Mouse (Mus musculus): ENCODE measurements around the gene Pik3c2a. TPM values are rescaled to one million over a fixed set of nuclear protein-coding genes. Genes with fewer than 3 reads are reported as not detected.
"Not testable (repeated sequence)": the region's sequence is repeated elsewhere in the genome, so short reads cannot be mapped to it uniquely, and the experiment has no call there.

Gene Pik3c2a
- polyA plus RNA-seq, 1 experiment from 2014 or later, result 35.3 TPM

DNA sequence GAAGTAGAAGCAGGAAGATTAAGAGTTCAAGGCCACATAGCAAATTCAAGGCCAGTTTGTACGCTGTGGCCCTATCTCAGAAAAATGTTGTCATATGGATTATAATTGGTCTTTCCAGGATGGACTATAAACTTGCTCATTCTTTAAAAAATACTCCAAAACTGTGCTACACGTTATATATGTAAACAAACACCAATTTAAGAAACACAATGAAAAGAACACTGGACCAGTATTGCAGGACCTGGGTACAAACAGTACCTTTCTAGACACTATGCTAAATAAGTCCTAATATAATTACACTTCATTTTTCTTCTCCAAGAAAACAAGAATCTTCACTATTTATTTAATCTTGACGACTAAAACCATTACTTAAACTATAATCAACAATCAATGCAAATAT is 11.6 kb downstream of the Pik3c2a start:
- Histone ChIP-seq H3K4me1 (ENCODE audit: control insufficient read depth, insufficient read depth, low read length) (no peaks in the 10 kb centered on the region), H3K9me3 (ENCODE audit: control insufficient read depth, low read length) (no peaks in the 10 kb centered on the region), H3K36me3 (ENCODE audit: control insufficient read depth, insufficient read depth, low read length) (no peaks in the 10 kb centered on the region), H3K27me3 (ENCODE audit: control insufficient read depth, insufficient read depth, low read length) (no peaks in the 10 kb centered on the region), H3K9ac (ENCODE audit: low read length) (no peak overlapping the region), H3K4me2 (ENCODE audit: low read depth, severe bottlenecking) (no peak overlapping the region), H3K4me3 (ENCODE audit: low read depth, low read length) (no peak overlapping the region), H3K27ac (replicated peaks; ENCODE audit: low read depth, low read length) (no peak overlapping the region)
- DNase-seq (ENCODE audit: low spot score) (no peak), ATAC-seq (ENCODE audit: insufficient number of reproducible peaks, low FRiP score, low TSS enrichment, low read depth) (no peak)
- 88% methylated on average over 3 of the region's 3 CpGs for WGBS

- DNase-seq (ENCODE audit: low spot score), result no peak
- no peak overlapping the region for H3K27ac ChIP-seq (replicated peaks; ENCODE audit: low read depth, low read length)
- no peak overlapping the region for H3K4me2 ChIP-seq (ENCODE audit: low read depth, severe bottlenecking)
- no peak overlapping the region for H3K4me3 ChIP-seq (ENCODE audit: low read depth, low read length)
- no peaks in the 10 kb centered on the region for H3K27me3 ChIP-seq (ENCODE audit: control insufficient read depth, insufficient read depth, low read length)
- no peaks in the 10 kb centered on the region for H3K36me3 ChIP-seq (ENCODE audit: control insufficient read depth, insufficient read depth, low read length)
- H3K4me1 ChIP-seq (ENCODE audit: control insufficient read depth, insufficient read depth, low read length), result no peaks in the 10 kb centered on the region
- H3K9ac ChIP-seq (ENCODE audit: low read length), result no peak overlapping the region
- ATAC-seq (ENCODE audit: insufficient number of reproducible peaks, low FRiP score, low TSS enrichment, low read depth), result no peak
- no peaks in the 10 kb centered on the region for H3K9me3 ChIP-seq (ENCODE audit: control insufficient read depth, low read length)
- WGBS, result 96% methylated on average over 2 of the region's 2 CpGs
Measured at GRCm38 (mm10) chr7:116430926-116431325, 12.3 kb downstream of the Pik3c2a start.

DNA sequence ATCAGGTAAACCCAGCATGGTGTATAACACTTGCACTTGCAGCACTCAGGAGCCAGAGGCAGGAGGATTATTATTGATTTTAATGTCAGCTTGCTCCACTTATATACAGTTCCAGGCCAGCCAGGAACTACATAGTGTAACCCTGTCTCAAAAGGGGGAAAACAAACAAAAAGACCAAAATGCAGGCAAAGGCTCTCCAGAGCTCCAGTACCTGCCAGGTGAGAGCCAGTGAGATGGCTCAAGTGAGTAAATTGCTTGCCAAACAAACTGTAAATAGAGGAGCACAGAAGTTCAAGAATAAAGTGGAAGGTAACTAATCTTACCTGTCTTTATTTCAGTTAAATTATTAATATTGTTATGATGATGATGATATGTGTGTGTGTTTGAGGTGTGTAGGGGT is 16.0 kb downstream of the Pik3c2a start:
- Histone ChIP-seq H3K9ac (ENCODE audit: low read length) (no peak overlapping the region), H3K4me2 (ENCODE audit: low read depth, severe bottlenecking) (no peak overlapping the region), H3K9me3 (ENCODE audit: control insufficient read depth, low read length) (no peaks in the 10 kb centered on the region), H3K36me3 (ENCODE audit: control insufficient read depth, insufficient read depth, low read length) (no peaks in the 10 kb centered on the region), H3K27me3 (ENCODE audit: control insufficient read depth, insufficient read depth, low read length) (no peaks in the 10 kb centered on the region), H3K4me1 (ENCODE audit: control insufficient read depth, insufficient read depth, low read length) (no peaks in the 10 kb centered on the region), H3K4me3 (ENCODE audit: low read depth, low read length) (no peak overlapping the region), H3K27ac (replicated peaks; ENCODE audit: low read depth, low read length) (no peak overlapping the region)
- DNase-seq (ENCODE audit: low spot score) (no peak), ATAC-seq (ENCODE audit: insufficient number of reproducible peaks, low FRiP score, low TSS enrichment, low read depth) (no peak)

- no peak overlapping the region for H3K9ac ChIP-seq (ENCODE audit: low read length)
- no peak overlapping the region for H3K4me2 ChIP-seq (ENCODE audit: low read depth, severe bottlenecking)
- no peak for ATAC-seq (ENCODE audit: insufficient number of reproducible peaks, low FRiP score, low TSS enrichment, low read depth)
- DNase-seq (ENCODE audit: low spot score), result no peak
- H3K4me3 ChIP-seq (ENCODE audit: low read depth, low read length), result no peak overlapping the region
- no peaks in the 10 kb centered on the region for H3K9me3 ChIP-seq (ENCODE audit: control insufficient read depth, low read length)
- H3K4me1 ChIP-seq (ENCODE audit: control insufficient read depth, insufficient read depth, low read length), result no peaks in the 10 kb centered on the region
- no peak overlapping the region for H3K27ac ChIP-seq (replicated peaks; ENCODE audit: low read depth, low read length)
- no peaks in the 10 kb centered on the region for H3K27me3 ChIP-seq (ENCODE audit: control insufficient read depth, insufficient read depth, low read length)
- no peaks in the 10 kb centered on the region for H3K36me3 ChIP-seq (ENCODE audit: control insufficient read depth, insufficient read depth, low read length)
- WGBS, result 92% methylated on average over 6 of the region's 6 CpGs
Measured at GRCm38 (mm10) chr7:116425771-116426170, 17.5 kb downstream of the Pik3c2a start.

DNA sequence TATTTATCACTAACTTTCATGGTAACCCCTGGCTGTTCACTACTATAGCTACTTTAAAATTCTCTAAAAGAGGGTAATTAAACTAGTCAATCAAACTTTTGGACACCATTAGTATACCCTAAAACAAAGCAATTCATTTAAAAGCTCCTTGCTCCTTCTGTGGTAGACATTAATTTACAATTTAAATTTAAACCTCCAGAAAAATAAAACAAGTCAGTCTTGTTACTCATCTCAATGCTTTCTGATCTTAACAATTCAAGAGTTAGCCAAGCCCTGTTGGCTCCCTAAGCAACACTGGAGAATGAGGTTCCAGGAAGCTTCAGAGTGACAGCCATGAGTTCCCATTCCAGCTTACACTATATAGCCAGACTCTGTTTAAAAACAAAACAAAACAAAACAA is 22.2 kb downstream of the Pik3c2a start:
- no peaks in the 10 kb centered on the region for H3K9me3 ChIP-seq (ENCODE audit: control insufficient read depth, low read length)
- H3K4me1 ChIP-seq (ENCODE audit: control insufficient read depth, insufficient read depth, low read length), result no peaks in the 10 kb centered on the region
- no peak overlapping the region for H3K4me2 ChIP-seq (ENCODE audit: low read depth, severe bottlenecking)
- DNase-seq (ENCODE audit: low spot score) (no peak), ATAC-seq (ENCODE audit: insufficient number of reproducible peaks, low FRiP score, low TSS enrichment, low read depth) (no peak)
- H3K4me3 ChIP-seq (ENCODE audit: low read depth, low read length), result no peak overlapping the region
- no peak overlapping the region for H3K27ac ChIP-seq (replicated peaks; ENCODE audit: low read depth, low read length)
- no peaks in the 10 kb centered on the region; the same call in 1 of the 2 replicates for H3K36me3 ChIP-seq (ENCODE audit: control insufficient read depth, insufficient read depth, low read length)
- H3K27me3 ChIP-seq (ENCODE audit: control insufficient read depth, insufficient read depth, low read length), result no peaks in the 10 kb centered on the region
- no peak overlapping the region for H3K9ac ChIP-seq (ENCODE audit: low read length)

- WGBS, result 36% methylated on average over 1 of the region's 1 CpGs
- H3K9me3 ChIP-seq (ENCODE audit: control insufficient read depth, low read length), result no peaks in the 10 kb centered on the region
- ATAC-seq (ENCODE audit: insufficient number of reproducible peaks, low FRiP score, low TSS enrichment, low read depth), result no peak
Measured at GRCm38 (mm10) chr7:116409438-116409837, 33.8 kb downstream of the Pik3c2a start.

DNA sequence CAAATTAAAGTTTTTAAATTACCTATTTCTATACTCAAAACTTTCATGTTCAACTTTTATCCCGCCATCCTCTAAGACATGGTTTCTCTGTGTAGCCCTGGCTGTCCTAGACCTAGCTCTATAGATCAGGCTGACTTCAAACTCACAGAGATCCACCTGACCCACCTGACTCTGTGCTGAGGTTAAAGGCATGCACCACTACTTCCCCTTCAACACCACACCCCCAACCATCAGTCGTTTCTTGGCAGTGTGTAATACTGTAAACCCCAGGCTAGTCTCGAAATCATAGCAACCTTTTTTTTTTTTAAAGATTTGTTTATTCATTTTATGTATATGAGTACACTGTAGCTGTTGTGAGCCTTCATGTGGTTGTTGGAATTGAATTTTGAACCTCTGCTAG is 50.9 kb downstream of the Pik3c2a start:
- no peak overlapping the region for H3K27ac ChIP-seq (replicated peaks; ENCODE audit: low read depth, low read length)
- 87% methylated on average over 3 of the region's 3 CpGs for WGBS
- H3K4me1 ChIP-seq (ENCODE audit: control insufficient read depth, insufficient read depth, low read length), result no peaks in the 10 kb centered on the region
- DNase-seq (ENCODE audit: low spot score) (no peak), ATAC-seq (ENCODE audit: insufficient number of reproducible peaks, low FRiP score, low TSS enrichment, low read depth) (no peak)
- no peak overlapping the region for H3K9ac ChIP-seq (ENCODE audit: low read length)
- H3K4me3 ChIP-seq (ENCODE audit: low read depth, low read length), result no peak overlapping the region
- no peaks in the 10 kb centered on the region for H3K36me3 ChIP-seq (ENCODE audit: control insufficient read depth, insufficient read depth, low read length)
- H3K9me3 ChIP-seq (ENCODE audit: control insufficient read depth, low read length), result no peaks in the 10 kb centered on the region
- no peak overlapping the region for H3K4me2 ChIP-seq (ENCODE audit: low read depth, severe bottlenecking)
- H3K27me3 ChIP-seq (ENCODE audit: control insufficient read depth, insufficient read depth, low read length), result no peaks in the 10 kb centered on the region

More at GRCm38 (mm10) chr7:116409438-116409837, 33.8 kb downstream of the Pik3c2a start:
- Histone ChIP-seq H3K27me3 (ENCODE audit: control insufficient read depth, insufficient read depth, low read length) (no peaks in the 10 kb centered on the region), H3K4me2 (ENCODE audit: low read depth, severe bottlenecking) (no peak overlapping the region), H3K9ac (ENCODE audit: low read length) (no peak overlapping the region), H3K4me1 (ENCODE audit: control insufficient read depth, insufficient read depth, low read length) (0 out of 2 replicates have a peak, but pooled peaks cover 3% of the 10 kb centered on the region), H3K4me3 (ENCODE audit: low read depth, low read length) (no peak overlapping the region), H3K27ac (replicated peaks; ENCODE audit: low read depth, low read length) (no peak overlapping the region), H3K36me3 (ENCODE audit: control insufficient read depth, insufficient read depth, low read length) (no peaks in the 10 kb centered on the region)
- DNase-seq (ENCODE audit: low spot score), result no peak

- H3K9me3 ChIP-seq (ENCODE audit: control insufficient read depth, low read length); H3K27me3 ChIP-seq (ENCODE audit: control insufficient read depth, insufficient read depth, low read length); H3K4me3 ChIP-seq (ENCODE audit: low read depth, low read length); H3K36me3 ChIP-seq (ENCODE audit: control insufficient read depth, insufficient read depth, low read length); H3K27ac ChIP-seq (replicated peaks; ENCODE audit: low read depth, low read length); H3K9ac ChIP-seq (ENCODE audit: low read length); DNase-seq (ENCODE audit: low spot score); H3K4me1 ChIP-seq (ENCODE audit: control insufficient read depth, insufficient read depth, low read length); ATAC-seq (ENCODE audit: insufficient number of reproducible peaks, low FRiP score, low TSS enrichment, low read depth); H3K4me2 ChIP-seq (ENCODE audit: low read depth, severe bottlenecking): not testable (repeated sequence)
- WGBS, result 96% methylated on average over 2 of the region's 2 CpGs
Measured at GRCm38 (mm10) chr7:116387389-116387788, 55.9 kb downstream of the Pik3c2a start.

GRCm38 (mm10) chr7:116379181-116379580 is 64.1 kb downstream of the Pik3c2a start:
- H3K27me3 ChIP-seq (ENCODE audit: control insufficient read depth, insufficient read depth, low read length); DNase-seq (ENCODE audit: low spot score); H3K9me3 ChIP-seq (ENCODE audit: control insufficient read depth, low read length); H3K36me3 ChIP-seq (ENCODE audit: control insufficient read depth, insufficient read depth, low read length); H3K4me3 ChIP-seq (ENCODE audit: low read depth, low read length); H3K9ac ChIP-seq (ENCODE audit: low read length); H3K4me2 ChIP-seq (ENCODE audit: low read depth, severe bottlenecking); ATAC-seq (ENCODE audit: insufficient number of reproducible peaks, low FRiP score, low TSS enrichment, low read depth); H3K4me1 ChIP-seq (ENCODE audit: control insufficient read depth, insufficient read depth, low read length); H3K27ac ChIP-seq (replicated peaks; ENCODE audit: low read depth, low read length): not testable (repeated sequence)
- WGBS, result 91% methylated on average over 6 of the region's 6 CpGs
